Mouse (Mus musculus) stomach, postnatal 0 days (tissue): Measurements from ENCODE around the gene Gm12248. TPM values are rescaled to one million over a fixed set of nuclear protein-coding genes. Genes with fewer than 3 reads are reported as not detected.

Experiments used
- ATAC-seq: fragments of 200-750 bp; cut with Nextera tagmentation; 2 replicates; pipeline ENCODE4 v1.8.0; 2017; ENCODE audit not compliant: low FRiP score, low TSS enrichment
- DNase-seq: peaks from one replicate; pipeline ENCODE4 v3.0.0-alpha.2; 2016; ENCODE audit warnings: low spot score
- H3K27ac ChIP-seq: fragments of 300-500 bp; sonication (generic); replicated peaks from 2 replicates; pipeline ENCODE4 v1.5.1; 2014; ENCODE audit warnings: mild to moderate bottlenecking, control low read depth
- H3K27me3 ChIP-seq: fragments of 300-500 bp; sonication (generic); 2 replicates; pipeline ENCODE4 v1.6.1; 2014; ENCODE audit warnings: low read length; ENCODE audit not compliant: control insufficient read depth, insufficient read depth
- H3K36me3 ChIP-seq: fragments of 300-500 bp; sonication (generic); 2 replicates; pipeline ENCODE4 v1.6.1; 2014; ENCODE audit warnings: low read length, mixed read lengths; ENCODE audit not compliant: control insufficient read depth, insufficient read depth
- H3K4me1 ChIP-seq: fragments of 300-500 bp; sonication (generic); replicated peaks from 2 replicates; pipeline ENCODE4 v1.6.1; 2014; ENCODE audit warnings: antibody characterized with exemption; ENCODE audit not compliant: control insufficient read depth, insufficient read depth
- H3K4me2 ChIP-seq: fragments of 300-500 bp; sonication (generic); replicated peaks from 2 replicates; pipeline ENCODE4 v1.6.1; 2014; ENCODE audit warnings: low read depth, mild to moderate bottlenecking, control low read depth, moderate library complexity
- H3K4me3 ChIP-seq: fragments of 300-500 bp; sonication (generic); 2 replicates; pipeline ENCODE4 v1.5.1; 2014; ENCODE audit warnings: low read depth, low read length, control low read depth
- H3K9ac ChIP-seq: fragments of 300-500 bp; sonication (generic); 2 replicates; pipeline ENCODE4 v1.6.1; 2014; ENCODE audit warnings: mild to moderate bottlenecking, low read length, control low read depth, mixed read lengths
- H3K9me3 ChIP-seq: fragments of 300-500 bp; sonication (generic); 2 replicates; pipeline ENCODE4 v1.6.1; 2016; ENCODE audit warnings: low read length; ENCODE audit not compliant: control insufficient read depth
- CTCF ChIP-seq: IDR thresholded peaks from 2 replicates; pipeline ENCODE4 v1.5.1; 2016; ENCODE audit warnings: antibody characterized with exemption, low read depth, mild to moderate bottlenecking, moderate library complexity
- EP300 ChIP-seq: optimal IDR thresholded peaks from 2 replicates; pipeline ENCODE3; 2016; ENCODE audit warnings: antibody characterized with exemption
- WGBS: fragments of 180-500 bp; shearing (Covaris S2); extraction: QIAGEN DNeasy Blood & Tissue Kit; methylation state at CpG from one replicate; pipeline ENCODE4 v1.1.7; 2014; 5-methylcytosine and 5-hydroxymethylcytosine counted together
- polyA plus RNA-seq: library from polyadenylated mRNA; unstranded; fragments of >200 nt; fragmentation: Nextera tagmentation; extraction: Ambion mirVana; gene quantifications from 2 replicates; pipeline ENCODE4 v1.2.1, GENCODE M21; 2015

Gene Gm12248
- polyA plus RNA-seq: not detected in 2 replicates

GRCm38 (mm10) chr11:58093021-58093528, at the start of gene Gm12248:
TSS of gene Gm12248 (minus strand) at chr11:58093134.
- no peaks in the 10 kb centered on the region for H3K4me1 ChIP-seq
- no peaks in the 10 kb centered on the region for H3K9me3 ChIP-seq
- TF ChIP-seq CTCF: no peak
- TF ChIP-seq EP300: no peak
- H3K9ac ChIP-seq: peak within 1 kb of the TSS; percentile 27
- 0 out of 2 replicates have a peak within 1 kb of the TSS, but pooled peaks have one; percentile 35 for H3K27ac ChIP-seq
- no peaks in the 10 kb centered on the region for H3K27me3 ChIP-seq
- H3K36me3 ChIP-seq: no peaks in the 10 kb centered on the region
- H3K4me3 ChIP-seq: peak within 1 kb of the TSS; percentile 22
- peak within 1 kb of the TSS; percentile 54 for H3K4me2 ChIP-seq
- 11% methylated on average over 12 of the region's 12 CpGs for WGBS
- DNase-seq: peak; percentile 61
- ATAC-seq: peak; percentile 75

DNA sequence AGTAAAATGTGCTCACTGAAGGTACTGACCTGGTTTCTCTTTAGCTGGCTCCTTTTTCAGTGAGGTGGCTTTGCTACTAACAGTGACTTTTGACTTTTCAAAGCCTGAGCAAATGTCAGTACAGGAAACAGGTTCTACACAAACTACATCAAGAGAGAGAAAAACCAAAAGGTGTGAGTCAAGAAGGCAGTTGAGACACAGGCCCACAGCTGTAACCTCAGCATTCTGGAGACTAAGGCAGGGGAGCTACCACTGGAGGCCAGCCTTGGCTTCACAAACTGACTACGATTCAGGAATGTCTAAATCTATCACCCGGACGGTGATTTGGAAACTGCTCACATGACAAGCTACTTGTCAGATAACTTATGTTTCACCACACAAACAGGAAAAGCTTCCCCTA, 46.5 kb upstream of the Gm12248 start:
- TF ChIP-seq CTCF (no peak), EP300 (no peak)
- Histone ChIP-seq H3K36me3 (peaks cover 15% of the 10 kb centered on the region), H3K4me2 (no peak overlapping the region)

DNA sequence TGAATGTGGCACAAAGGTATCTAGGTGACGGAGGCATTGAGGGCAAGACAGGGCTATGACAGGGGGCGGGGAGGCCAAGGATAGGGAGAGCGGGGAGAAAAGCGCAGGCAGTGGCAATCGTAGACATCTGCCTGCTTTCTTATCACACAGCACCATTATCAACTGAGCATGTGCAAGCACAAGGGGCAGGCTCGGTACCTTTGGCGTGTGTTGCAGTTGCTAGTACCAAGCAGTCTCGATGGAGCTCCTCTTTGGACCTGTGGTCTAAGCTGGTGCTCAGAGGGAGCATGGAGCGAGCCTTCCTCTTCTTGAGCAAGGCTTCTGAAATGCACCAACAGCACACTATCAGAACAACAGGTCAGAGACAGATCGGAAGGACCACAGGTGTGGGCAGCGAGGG, 45.9 kb upstream of the Gm12248 start:
- H3K27ac ChIP-seq: no peak overlapping the region
- no peak for ATAC-seq
- H3K4me2 ChIP-seq: no peak overlapping the region
- 83% methylated on average over 11 of the region's 11 CpGs for WGBS
- no peak for DNase-seq
- H3K4me1 ChIP-seq: no peaks in the 10 kb centered on the region
- no peak overlapping the region for H3K4me3 ChIP-seq
- no peaks in the 10 kb centered on the region for H3K27me3 ChIP-seq
- TF ChIP-seq CTCF: no peak
- TF ChIP-seq EP300: no peak
- no peak overlapping the region for H3K9ac ChIP-seq
- no peaks in the 10 kb centered on the region for H3K9me3 ChIP-seq
- H3K36me3 ChIP-seq: peaks cover 14% of the 10 kb centered on the region

More for the DNA sequence above, 46.5 kb upstream of the Gm12248 start:
- H3K9ac ChIP-seq: no peak overlapping the region
- ATAC-seq: no peak
- no peaks in the 10 kb centered on the region for H3K9me3 ChIP-seq
- 73% methylated on average over 3 of the region's 3 CpGs for WGBS
- no peak overlapping the region for H3K27ac ChIP-seq
- DNase-seq: no peak
- H3K4me3 ChIP-seq: no peak overlapping the region
- no peaks in the 10 kb centered on the region for H3K27me3 ChIP-seq
- no peaks in the 10 kb centered on the region for H3K4me1 ChIP-seq

GRCm38 (mm10) chr11:58136677-58137076, 43.7 kb upstream of the Gm12248 start:
- WGBS: 87% methylated on average over 6 of the region's 6 CpGs
- no peaks in the 10 kb centered on the region for H3K27me3 ChIP-seq
- no peaks in the 10 kb centered on the region for H3K9me3 ChIP-seq
- H3K36me3 ChIP-seq: peaks cover 16% of the 10 kb centered on the region
- H3K9ac ChIP-seq: no peak overlapping the region
- no peak for DNase-seq
- TF ChIP-seq EP300: no peak
- no peak for TF ChIP-seq CTCF
- H3K27ac ChIP-seq: no peak overlapping the region
- no peak overlapping the region for H3K4me3 ChIP-seq
- no peaks in the 10 kb centered on the region for H3K4me1 ChIP-seq
- no peak for ATAC-seq
- no peak overlapping the region for H3K4me2 ChIP-seq

DNA sequence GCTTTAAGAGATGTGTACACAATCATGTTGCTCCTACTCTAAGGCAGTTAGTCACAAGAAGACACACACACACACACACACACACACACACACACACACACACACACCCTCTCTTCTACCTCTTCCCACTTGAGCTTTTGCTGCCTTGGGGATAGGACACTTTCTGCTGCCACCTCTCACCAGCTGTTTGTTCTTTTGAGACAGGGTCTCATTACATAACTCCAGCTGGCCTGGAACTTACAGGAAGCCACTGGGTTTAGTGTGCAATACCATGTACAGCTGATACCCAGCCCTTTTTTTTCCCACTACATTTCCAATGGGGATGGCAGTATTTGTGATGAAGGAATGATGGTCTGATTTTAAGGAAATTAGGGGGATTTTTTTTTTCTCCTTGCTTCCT, 42.4 kb upstream of the Gm12248 start:
- Histone ChIP-seq H3K4me3 (no peak overlapping the region), H3K4me1 (no peaks in the 10 kb centered on the region), H3K9me3 (no peaks in the 10 kb centered on the region), H3K27me3 (no peaks in the 10 kb centered on the region), H3K9ac (no peak overlapping the region), H3K27ac (no peak overlapping the region), H3K36me3 (peaks cover 13% of the 10 kb centered on the region), H3K4me2 (no peak overlapping the region)
- no peak for DNase-seq
- TF ChIP-seq EP300 (no peak), CTCF (no peak)
- ATAC-seq: no peak

DNA sequence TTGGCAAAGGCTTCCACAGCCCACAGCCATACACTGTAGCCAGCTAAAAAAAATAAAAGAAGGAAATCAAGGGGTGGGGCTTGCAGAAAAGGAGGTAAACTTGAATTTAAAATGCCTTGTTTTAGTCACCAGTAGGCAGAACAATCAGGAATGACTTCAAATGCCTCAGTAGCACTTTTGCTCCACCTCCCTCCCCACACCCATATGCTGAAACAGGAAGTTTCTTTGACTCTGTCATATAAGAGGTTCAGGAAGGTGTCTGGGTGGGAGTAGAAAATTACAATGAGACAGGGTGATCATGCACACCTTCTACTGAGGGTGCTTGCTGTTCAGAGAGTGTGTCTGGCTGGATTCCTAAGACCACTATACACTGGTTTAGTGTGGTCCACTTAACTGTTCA, 41.9 kb upstream of the Gm12248 start:
- Histone ChIP-seq H3K4me2 (no peak overlapping the region), H3K9ac (no peak overlapping the region), H3K9me3 (no peaks in the 10 kb centered on the region), H3K27ac (no peak overlapping the region), H3K4me1 (no peaks in the 10 kb centered on the region), H3K27me3 (no peaks in the 10 kb centered on the region), H3K36me3 (peaks cover 13% of the 10 kb centered on the region), H3K4me3 (no peak overlapping the region)
- TF ChIP-seq CTCF (no peak), EP300 (no peak)
- no peak for DNase-seq
- ATAC-seq: no peak; the same call in 1 of the 2 replicates
